Mouse (Mus musculus): ENCODE results near the gene Secisbp2l.

Gene Secisbp2l

GRCm38 (mm10) chr2:125704907-125705631 lies 77.6 kb downstream of the Secisbp2l start:
- no peak for DNase-seq (ENCODE audit: low read depth, low spot score)

GRCm38 (mm10) chr2:125702851-125703250 lies 79.8 kb downstream of the Secisbp2l start:
- no peak for DNase-seq (ENCODE audit: low read depth, low spot score)

GRCm38 (mm10) chr2:125701606-125702005 lies 81.1 kb downstream of the Secisbp2l start:
- no peak for DNase-seq (ENCODE audit: low read depth, low spot score)

- peak; percentile 16 for DNase-seq (ENCODE audit: low read depth, low spot score)
These were observed 86.5 kb downstream of the Secisbp2l start for GRCm38 (mm10) chr2:125696219-125696618.

DNA sequence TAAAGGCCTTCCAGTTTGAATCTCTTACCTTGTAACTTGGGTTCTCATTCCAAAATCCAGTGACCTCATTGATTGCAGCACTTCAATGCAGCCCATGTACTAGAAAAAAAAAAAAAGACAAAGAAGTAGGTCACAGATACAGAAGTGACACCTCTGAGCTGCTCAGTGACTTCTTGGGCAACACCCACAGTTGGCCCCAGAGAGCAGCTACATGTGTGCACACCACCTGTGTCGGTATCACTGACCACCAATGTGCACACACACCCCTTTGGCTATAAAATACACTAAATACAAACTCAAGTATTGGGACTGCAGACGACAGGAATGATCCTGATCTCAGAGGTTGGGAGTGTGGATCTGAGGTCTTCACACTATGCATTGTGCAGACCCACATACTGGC lies 87.9 kb downstream of the Secisbp2l start:
- DNase-seq (ENCODE audit: low read depth, low spot score), result no peak

- DNase-seq (ENCODE audit: low read depth, low spot score), result no peak
These were observed 90.7 kb downstream of the Secisbp2l start for GRCm38 (mm10) chr2:125692010-125692409.
